Mouse (Mus musculus): ENCODE results near the gene Mb.

GRCm38 (mm10) chr15:77039211-77039700 lies 11.2 kb downstream of the Mb start:
- TF ChIP-seq POLR2A (IDR thresholded peaks at IDR 0.05; ENCODE audit: low read depth, low read length) (no peak), CTCF (IDR thresholded peaks at IDR 0.05; ENCODE audit: extremely low read depth, insufficient read depth, insufficient read length, insufficient replicate concordance) (no peak)

All from spleen, adult 2 months (tissue).